Mouse (Mus musculus) mature B cell (primary cell): ENCODE measurements around the gene Josd2.

ENCODE experiments used
- in situ Hi-C: fragments of 300-500 bp; cut with MboI; formaldehyde crosslinking; loops from 2 replicates; pipeline ENCODE4 v1.14.3; 2019

Josd2 gene

GRCm38 (mm10) chr7:44446070-44446855, 21.5 kb upstream of the Josd2 start:
- in situ Hi-C loops = no loop called here

- in situ Hi-C loops = no loop called here
Measured at GRCm38 (mm10) chr7:44453256-44453655, 14.5 kb upstream of the Josd2 start.

GRCm38 (mm10) chr7:44456302-44456701, 11.5 kb upstream of the Josd2 start:
- in situ Hi-C loops = no loop called here

- in situ Hi-C loops = no loop called here
Measured at GRCm38 (mm10) chr7:44460067-44460466, 7.7 kb upstream of the Josd2 start.

GRCm38 (mm10) chr7:44460767-44461502, 6.8 kb upstream of the Josd2 start:
- in situ Hi-C loops = no loop called here

GRCm38 (mm10) chr7:44461503-44462217, 6.1 kb upstream of the Josd2 start:
- in situ Hi-C loops = no loop called here

GRCm38 (mm10) chr7:44462218-44463055, 5.3 kb upstream of the Josd2 start:
- in situ Hi-C loops = no loop called here

- in situ Hi-C loops = no loop called here
Measured at GRCm38 (mm10) chr7:44463056-44463425, 4.7 kb upstream of the Josd2 start.

GRCm38 (mm10) chr7:44463556-44464225, 4.1 kb upstream of the Josd2 start:
- in situ Hi-C loops = no loop called here

- in situ Hi-C loops = no loop called here
Measured at GRCm38 (mm10) chr7:44464511-44464910, 3.3 kb upstream of the Josd2 start.

GRCm38 (mm10) chr7:44465111-44465510, 2.7 kb upstream of the Josd2 start, which contains the start of gene Aspdh:
Aspdh (plus strand) TSS chr7:44465391.
- in situ Hi-C loops = no loop called here

- in situ Hi-C loops = no loop called here
Measured at GRCm38 (mm10) chr7:44466006-44466887, 1.5 kb upstream of the Josd2 start.

- in situ Hi-C loops = no loop called here
Measured at GRCm38 (mm10) chr7:44466888-44467311, 880 bp upstream of the Josd2 start.

- in situ Hi-C loops = no loop called here
Measured at GRCm38 (mm10) chr7:44468644-44469285, 985 bp downstream of the Josd2 start.

GRCm38 (mm10) chr7:44469677-44470675, 2.2 kb downstream of the Josd2 start:
- in situ Hi-C loops = no loop called here

GRCm38 (mm10) chr7:44470696-44471612, 3.2 kb downstream of the Josd2 start:
- in situ Hi-C loops = no loop called here

GRCm38 (mm10) chr7:44471880-44472557, 4.2 kb downstream of the Josd2 start:
- in situ Hi-C loops = no loop called here
